Mouse (Mus musculus) stomach, postnatal 0 days (tissue): ENCODE results near the gene Apba3.

ENCODE experiments used
- CTCF ChIP-seq: IDR thresholded peaks from 2 replicates; pipeline ENCODE4 v1.5.1; 2016; ENCODE audit warnings: antibody characterized with exemption, low read depth, mild to moderate bottlenecking, moderate library complexity
- EP300 ChIP-seq: optimal IDR thresholded peaks from 2 replicates; pipeline ENCODE3; 2016; ENCODE audit warnings: antibody characterized with exemption

- TF ChIP-seq EP300 (no peak), CTCF (peak; percentile 84)
Observed at GRCm38 (mm10) chr10:81304597-81305238, 38.0 kb downstream of the Apba3 start.
